Mouse (Mus musculus) ES-Bruce4 (cell line): ENCODE measurements at regions not wholly inside any gene's neighbourhood (a gene's known extent, or its start where the extent isn't known, plus 50 kb on each side); places are given as distances from the start of the nearest gene placed in this dataset.

Experiments used
- H3K27ac ChIP-seq: 2 replicates; pipeline ENCODE4 v1.5.1; 2012; ENCODE audit warnings: low read length, inconsistent platforms; ENCODE audit not compliant: insufficient read depth
- H3K27me3 ChIP-seq: 2 replicates; pipeline ENCODE4 v1.6.1; 2012; ENCODE audit warnings: mild to moderate bottlenecking, low read length, inconsistent platforms; ENCODE audit not compliant: control insufficient read depth, poor library complexity, insufficient read depth, severe bottlenecking
- H3K36me3 ChIP-seq: 2 replicates; pipeline ENCODE4 v1.6.1; 2012; ENCODE audit warnings: inconsistent platforms, mild to moderate bottlenecking, low read length, moderate library complexity; ENCODE audit not compliant: control insufficient read depth, poor library complexity, insufficient read depth, severe bottlenecking
- H3K4me1 ChIP-seq: one replicate; pipeline ENCODE4 v1.8.1; 2011; ENCODE audit warnings: low read length; ENCODE audit not compliant: control insufficient read depth, insufficient read depth
- H3K4me3 ChIP-seq: 2 replicates; pipeline ENCODE4 v1.5.1; 2011; ENCODE audit warnings: low read depth, mild to moderate bottlenecking, low read length
- H3K9ac ChIP-seq: 2 replicates; pipeline ENCODE4 v1.6.1; 2012; ENCODE audit warnings: low read depth, mild to moderate bottlenecking, inconsistent platforms; ENCODE audit not compliant: poor library complexity, severe bottlenecking
- H3K9me3 ChIP-seq: replicated peaks from 2 replicates; pipeline ENCODE4 v1.6.1; 2012; ENCODE audit warnings: mild to moderate bottlenecking, low read length, inconsistent platforms; ENCODE audit not compliant: control insufficient read depth, poor library complexity, insufficient read depth, severe bottlenecking
- CTCF ChIP-seq: IDR thresholded peaks from one replicate; pipeline ENCODE4 v1.8.1; 2011; ENCODE audit warnings: low read depth, low read length
- EP300 ChIP-seq: IDR thresholded peaks from 2 replicates; pipeline ENCODE4 v1.6.1; 2011; ENCODE audit warnings: low read depth, low read length; ENCODE audit not compliant: insufficient read depth
- POLR2A ChIP-seq: IDR thresholded peaks from one replicate; pipeline ENCODE4 v1.8.1; 2011; ENCODE audit warnings: low read length; ENCODE audit not compliant: insufficient read depth

- H3K27ac ChIP-seq = no peak overlapping the region
- H3K4me3 ChIP-seq = no peak overlapping the region
- no peaks in the 10 kb centered on the region for H3K36me3 ChIP-seq
- TF ChIP-seq CTCF (no peak), POLR2A (no peak), EP300 (no peak)
- H3K4me1 ChIP-seq = no peaks in the 10 kb centered on the region
- no peaks in the 10 kb centered on the region for H3K9me3 ChIP-seq
- H3K27me3 ChIP-seq = no peaks in the 10 kb centered on the region; the same call in 1 of the 2 replicates
- no peak overlapping the region for H3K9ac ChIP-seq
Observed at GRCm38 (mm10) chr4:89082838-89083237, 54.1 kb upstream of the Mtap start.

GRCm38 (mm10) chr4:89078485-89078884, 58.4 kb upstream of the Mtap start:
- TF ChIP-seq POLR2A (no peak), CTCF (no peak), EP300 (no peak)
- H3K36me3 ChIP-seq = no peaks in the 10 kb centered on the region

GRCm38 (mm10) chr4:89074705-89075104, 62.2 kb upstream of the Mtap start:
- no peaks in the 10 kb centered on the region for H3K27me3 ChIP-seq
- H3K9me3 ChIP-seq = no peaks in the 10 kb centered on the region

More at GRCm38 (mm10) chr4:89078485-89078884, 58.4 kb upstream of the Mtap start:
- H3K27me3 ChIP-seq = no peaks in the 10 kb centered on the region
- H3K9ac ChIP-seq = no peak overlapping the region
- no peaks in the 10 kb centered on the region for H3K4me1 ChIP-seq
- no peaks in the 10 kb centered on the region for H3K9me3 ChIP-seq
- H3K4me3 ChIP-seq = no peak overlapping the region
- no peak overlapping the region for H3K27ac ChIP-seq

DNA sequence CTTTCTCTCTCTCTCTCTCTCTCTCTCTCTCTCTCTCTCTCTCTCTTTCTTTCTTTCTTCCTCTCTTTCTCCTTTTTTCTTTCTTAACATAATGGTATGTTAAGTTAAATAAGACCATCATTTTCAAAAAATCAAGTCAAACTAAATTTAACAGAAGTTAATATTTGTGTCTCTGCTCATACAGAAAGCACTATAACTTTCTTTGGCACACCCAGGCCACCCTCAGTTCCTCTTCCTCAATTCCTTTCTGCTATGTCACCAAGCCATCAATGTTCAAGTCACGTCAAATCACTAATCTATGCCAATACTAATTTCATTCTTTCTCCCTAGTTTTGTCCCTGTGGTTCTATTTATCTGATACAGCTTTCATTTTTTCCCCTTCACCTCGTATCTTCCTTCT, 66.5 kb upstream of the Mtap start:
- no peak overlapping the region for H3K27ac ChIP-seq
- H3K4me1 ChIP-seq = no peaks in the 10 kb centered on the region
- TF ChIP-seq EP300 (no peak), POLR2A (no peak), CTCF (no peak)
- no peak overlapping the region for H3K9ac ChIP-seq
- no peaks in the 10 kb centered on the region for H3K36me3 ChIP-seq
- no peaks in the 10 kb centered on the region for H3K9me3 ChIP-seq
- H3K4me3 ChIP-seq = no peak overlapping the region
- H3K27me3 ChIP-seq = no peaks in the 10 kb centered on the region

More at GRCm38 (mm10) chr4:89074705-89075104, 62.2 kb upstream of the Mtap start:
- TF ChIP-seq CTCF (no peak), POLR2A (no peak), EP300 (no peak)
- H3K9ac ChIP-seq = no peak overlapping the region
- no peak overlapping the region for H3K4me3 ChIP-seq
- H3K36me3 ChIP-seq = no peaks in the 10 kb centered on the region
- H3K27ac ChIP-seq = no peak overlapping the region
- H3K4me1 ChIP-seq = no peaks in the 10 kb centered on the region

DNA sequence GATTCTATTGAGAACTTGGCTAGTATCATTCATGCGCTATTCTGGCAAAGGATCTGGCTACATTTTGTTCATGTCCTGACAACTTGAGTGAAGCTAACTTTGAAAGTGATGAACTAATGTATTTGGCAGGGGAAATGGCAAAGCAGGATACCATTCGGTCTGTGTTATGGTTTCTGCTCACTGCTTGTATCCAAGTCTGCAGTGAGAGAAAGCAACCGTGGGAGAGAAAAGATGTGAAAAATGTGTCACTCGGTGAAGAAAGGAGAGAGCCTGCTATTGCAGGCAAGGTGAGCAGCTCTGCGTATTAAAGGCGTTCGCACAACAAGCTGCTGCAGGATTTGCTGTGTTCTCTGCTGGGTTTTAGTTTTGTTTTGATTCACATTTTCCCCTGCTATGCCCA, 72.5 kb upstream of the Mtap start:
- H3K4me3 ChIP-seq = no peak overlapping the region
- no peaks in the 10 kb centered on the region for H3K36me3 ChIP-seq
- no peaks in the 10 kb centered on the region for H3K9me3 ChIP-seq
- no peaks in the 10 kb centered on the region for H3K4me1 ChIP-seq
- H3K27me3 ChIP-seq = no peaks in the 10 kb centered on the region
- H3K9ac ChIP-seq = no peak overlapping the region
- H3K27ac ChIP-seq = no peak overlapping the region
- no peak for TF ChIP-seq CTCF
- TF ChIP-seq POLR2A = no peak
- no peak for TF ChIP-seq EP300

- Histone ChIP-seq H3K4me1 (no peaks in the 10 kb centered on the region), H3K27ac (no peak overlapping the region), H3K27me3 (no peaks in the 10 kb centered on the region), H3K36me3 (no peaks in the 10 kb centered on the region), H3K9me3 (no peaks in the 10 kb centered on the region), H3K9ac (no peak overlapping the region), H3K4me3 (no peak overlapping the region)
- TF ChIP-seq CTCF (no peak), POLR2A (no peak), EP300 (no peak)
Observed at GRCm38 (mm10) chr4:89062384-89062783, 74.5 kb upstream of the Mtap start.

- H3K4me3 ChIP-seq = no peak overlapping the region
- H3K9me3 ChIP-seq = no peaks in the 10 kb centered on the region
- TF ChIP-seq EP300 = no peak
- TF ChIP-seq CTCF = no peak
- TF ChIP-seq POLR2A = no peak
- H3K27ac ChIP-seq = no peak overlapping the region
- no peaks in the 10 kb centered on the region for H3K4me1 ChIP-seq
- H3K9ac ChIP-seq = no peak overlapping the region
- no peaks in the 10 kb centered on the region for H3K36me3 ChIP-seq
- no peaks in the 10 kb centered on the region for H3K27me3 ChIP-seq
Observed at GRCm38 (mm10) chr4:89061619-89062018, 75.3 kb upstream of the Mtap start.
